Comparison of ENCODE assay signal across 21 mouse cellular contexts in genomic region chr19:47242227-47242626, GRCm38 (mm10).
DNase-seq lines count a peak whose midpoint lies in the region; ATAC-seq and TF ChIP-seq lines count a peak whose summit lies in the region.
"Had no signal": no experiment of that assay in that cellular context is flagged by ENCODE, and none has a peak within 500 bp of the region (broad histone marks: within the 10 kb centered on the region; RNA-seq: fewer than 3 reads in every experiment).

No protein-coding gene starts in this region.

- H3K9ac ChIP-seq in hindbrain, embryonic 14.5 days: no peak overlapping the region
- H3K9ac ChIP-seq: embryonic facial prominence, embryonic 12.5 days; forebrain, embryonic 13.5 days; forebrain, embryonic 15.5 days had no signal

- intact Hi-C loops in gastrocnemius, adult 2 months (cut with DNase I): no loop called here
- intact Hi-C loops in gastrocnemius, postnatal 14 days (cut with DNase I; ENCODE audit: low total_unique reads): no loop called here

- H3K27me3 ChIP-seq in hindbrain, embryonic 14.5 days (ENCODE audit: control insufficient read depth, insufficient read depth, low read length): no peaks in the 10 kb centered on the region
- H3K27me3 ChIP-seq: embryonic facial prominence, embryonic 12.5 days; forebrain, embryonic 13.5 days; forebrain, embryonic 15.5 days had no signal

- H3K4me1 ChIP-seq in hindbrain, embryonic 14.5 days (replicated peaks; ENCODE audit: control insufficient read depth, insufficient read depth, low read length): no peaks in the 10 kb centered on the region
- H3K4me1 ChIP-seq: embryonic facial prominence, embryonic 12.5 days; forebrain, embryonic 13.5 days; forebrain, embryonic 15.5 days had no signal

- peak overlapping the region; percentile 24; the same call in 1 of the 2 replicates for H3K27ac ChIP-seq in gastrocnemius, adult 2 months
- H3K27ac ChIP-seq in hindbrain, embryonic 14.5 days: no peak overlapping the region
- H3K27ac ChIP-seq: embryonic facial prominence, embryonic 12.5 days; forebrain, embryonic 13.5 days; forebrain, embryonic 15.5 days had no signal

- DNase-seq in gastrocnemius, adult 2 months: no peak
- no peak for DNase-seq in gastrocnemius, postnatal 14 days
- DNase-seq in right cerebral cortex, postnatal 14 days: peak; percentile 3
- no peak for DNase-seq in right cerebral cortex, adult 2 months (ENCODE audit: low spot score in 2 of 2)
- DNase-seq in hindbrain, embryonic 14.5 days (ENCODE audit: low spot score): no peak
- DNase-seq in layer of hippocampus, adult 9-10 months (ENCODE audit: low spot score): no peak
- DNase-seq: adrenal gland, adult 2 months; adrenal gland, postnatal 10 days; adrenal gland, postnatal 25 days; cerebellum, adult 11 months; cerebellum, adult 18-20 months; cerebellum, adult 8-10 months; cerebellum, adult 9-11 months; cerebellum, postnatal 14 days; cerebellum, postnatal 36 days had no signal

- H3K4me3 ChIP-seq in gastrocnemius, adult 2 months: no peak overlapping the region
- no peak overlapping the region for H3K4me3 ChIP-seq in hindbrain, embryonic 14.5 days (replicated peaks; ENCODE audit: low read length)
- H3K4me3 ChIP-seq: embryonic facial prominence, embryonic 10.5 days; embryonic facial prominence, embryonic 12.5 days; forebrain, embryonic 13.5 days; forebrain, embryonic 15.5 days had no signal

- 92% methylated on average over 4 of the region's 4 CpGs for WGBS in hindbrain, embryonic 14.5 days

- no peak for TF ChIP-seq CTCF in gastrocnemius, adult 2 months (IDR thresholded peaks at IDR 0.05)

- ATAC-seq in granulocyte monocyte progenitor cell, adult 5-6 weeks (replicated peaks; ENCODE audit: poor library complexity, severe bottlenecking): peak; percentile 44
- ATAC-seq in megakaryocyte progenitor cell, adult 5-6 weeks (replicated peaks; ENCODE audit: poor library complexity): peak; percentile 42
- ATAC-seq in hindbrain, embryonic 14.5 days (ENCODE audit: low FRiP score): no peak
- ATAC-seq: forebrain, embryonic 13.5 days; forebrain, embryonic 15.5 days had no signal

- no peak overlapping the region for H3K4me2 ChIP-seq in hindbrain, embryonic 14.5 days (replicated peaks)
- H3K4me2 ChIP-seq: embryonic facial prominence, embryonic 12.5 days; forebrain, embryonic 13.5 days; forebrain, embryonic 15.5 days had no signal

- H3K36me3 ChIP-seq in hindbrain, embryonic 14.5 days (replicated peaks; ENCODE audit: control insufficient read depth, insufficient read depth): no peaks in the 10 kb centered on the region
- H3K36me3 ChIP-seq: embryonic facial prominence, embryonic 10.5 days; embryonic facial prominence, embryonic 12.5 days; forebrain, embryonic 15.5 days had no signal

- no peaks in the 10 kb centered on the region for H3K9me3 ChIP-seq in hindbrain, embryonic 14.5 days (ENCODE audit: control insufficient read depth, low read length)
- H3K9me3 ChIP-seq: embryonic facial prominence, embryonic 10.5 days; embryonic facial prominence, embryonic 12.5 days; forebrain, embryonic 13.5 days; forebrain, embryonic 15.5 days had no signal
